Mouse (Mus musculus) ES-E14 (cell line): ENCODE data around the gene Hsd17b13. TPM values are rescaled to one million over a fixed set of nuclear protein-coding genes. Genes with fewer than 3 reads are reported as not detected.

Source experiments
- DNase-seq: peaks from one replicate; pipeline ENCODE4 v3.0.0-alpha.2; 2013; ENCODE audit warnings: low read depth, low spot score
- H3K27ac ChIP-seq: 2 replicates; pipeline ENCODE4 v1.5.1; 2012; ENCODE audit warnings: low read depth, mild to moderate bottlenecking, low read length, moderate library complexity, mixed read lengths; ENCODE audit not compliant: poor library complexity, insufficient read depth, severe bottlenecking
- H3K36me3 ChIP-seq: 2 replicates; pipeline ENCODE4 v1.6.1; 2012; ENCODE audit warnings: mild to moderate bottlenecking, low read length, moderate library complexity, mixed read lengths; ENCODE audit not compliant: control insufficient read depth, poor library complexity, insufficient read depth, severe bottlenecking
- H3K4me1 ChIP-seq, 2 experiments: fragments of 150-350 bp in 1 of 2; sonication (generic) in 1 of 2; 2 replicates each; pipeline ENCODE4 v1.6.1; 2012; ENCODE audit warnings: low read length in 2 of 2, mild to moderate bottlenecking in 1 of 2, mixed read lengths in 1 of 2; ENCODE audit not compliant: control insufficient read depth in 2 of 2, insufficient read depth in 2 of 2, poor library complexity in 1 of 2
- H3K4me3 ChIP-seq, 2 experiments: fragments of 150-350 bp in 1 of 2; sonication (generic) in 1 of 2; 2 replicates each; pipeline ENCODE4 v1.5.1; 2012; ENCODE audit warnings: low read length in 2 of 2, low read depth in 1 of 2, mild to moderate bottlenecking in 1 of 2, mixed read lengths in 1 of 2; ENCODE audit not compliant: insufficient read depth in 1 of 2, poor library complexity in 1 of 2, severe bottlenecking in 1 of 2
- H3K9ac ChIP-seq: 2 replicates; pipeline ENCODE4 v1.6.1; 2012; ENCODE audit warnings: low read depth, mild to moderate bottlenecking, low read length, mixed read lengths; ENCODE audit not compliant: poor library complexity, insufficient read depth, severe bottlenecking
- H3K9me3 ChIP-seq: fragments of 150-350 bp; sonication (generic); 2 replicates; pipeline ENCODE4 v1.6.1; 2012; ENCODE audit warnings: low read depth, mild to moderate bottlenecking, low read length; ENCODE audit not compliant: control insufficient read depth, insufficient read depth
- CHD2 ChIP-seq: IDR thresholded peaks from 2 replicates; pipeline ENCODE4 v1.6.1; 2014; ENCODE audit warnings: mild to moderate bottlenecking, low read depth, low read length, inconsistent platforms
- HCFC1 ChIP-seq: IDR thresholded peaks from 2 replicates; pipeline ENCODE4 v1.6.1; 2012; ENCODE audit warnings: low read length, inconsistent platforms, borderline replicate concordance; ENCODE audit not compliant: insufficient read depth
- MAFK ChIP-seq: IDR thresholded peaks from 2 replicates; pipeline ENCODE4 v1.6.1; 2014; ENCODE audit warnings: mild to moderate bottlenecking, low read depth, low read length, inconsistent platforms; ENCODE audit not compliant: insufficient read depth
- ZC3H11A ChIP-seq: IDR thresholded peaks from 2 replicates; pipeline ENCODE4 v1.6.1; 2012; ENCODE audit warnings: low read depth, mild to moderate bottlenecking, inconsistent platforms, low read length, borderline replicate concordance
- ZNF384 ChIP-seq: IDR thresholded peaks from 2 replicates; pipeline ENCODE4 v1.6.1; 2012; ENCODE audit warnings: low read depth, low read length, inconsistent platforms
- in situ Hi-C, 2 experiments: fragments of 600-800 bp; cut with MboI; formaldehyde crosslinking; loops; one replicate each; pipeline ENCODE4 v1.15.1; 2025; ENCODE audit warnings: low sequenced_read_pairs in 2 of 2, inconsistent platforms in 1 of 2; ENCODE audit not compliant: unreplicated experiment in 2 of 2
- total RNA-seq: library from RNA; depleted of rRNA; stranded (reverse); fragments of 300-350 nt; gene quantifications from 2 replicates; pipeline ENCODE4 v1.2.3, GENCODE M21; 2012

Gene Hsd17b13
- total RNA-seq, 1 experiment, result not detected

DNA sequence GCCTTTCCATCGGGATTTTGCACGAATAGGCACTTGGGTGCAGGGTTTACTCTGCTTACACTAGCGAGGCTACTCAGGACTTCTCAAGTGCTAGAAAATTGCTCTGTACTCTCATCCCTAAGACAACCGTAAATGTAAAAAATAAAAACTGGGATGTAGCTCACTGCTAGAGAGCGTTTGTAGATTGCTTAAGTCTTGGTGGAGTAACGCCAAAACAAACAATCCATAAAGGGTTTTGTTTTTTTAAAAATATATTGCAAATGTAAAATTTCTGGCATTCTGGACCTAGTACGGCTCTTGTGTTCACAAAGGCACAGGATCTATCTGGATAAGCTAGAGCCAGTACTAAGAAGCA is 49.0 kb downstream of the Hsd17b13 start:
- DNase-seq, result no peak
- Histone ChIP-seq H3K9ac (0 out of 2 replicates have a peak overlapping the region, but pooled peaks have one; percentile 42), H3K9me3 (no peaks in the 10 kb centered on the region; the same call in 1 of the 2 replicates), H3K36me3 (peaks cover 2% of the 10 kb centered on the region; the same call in 1 of the 2 replicates), H3K4me3 (no peak overlapping the region), H3K4me1 (peaks cover 5 to 8% of the 10 kb centered on the region in 2 experiments; a peak in 3 of 4 replicates), H3K27ac (no peak overlapping the region)
- TF ChIP-seq ZC3H11A, result no peak
- TF ChIP-seq ZNF384, result no peak
- TF ChIP-seq HCFC1, result no peak
- TF ChIP-seq CHD2, result no peak
- TF ChIP-seq MAFK, result no peak
- in situ Hi-C loops, result no loop called here

DNA sequence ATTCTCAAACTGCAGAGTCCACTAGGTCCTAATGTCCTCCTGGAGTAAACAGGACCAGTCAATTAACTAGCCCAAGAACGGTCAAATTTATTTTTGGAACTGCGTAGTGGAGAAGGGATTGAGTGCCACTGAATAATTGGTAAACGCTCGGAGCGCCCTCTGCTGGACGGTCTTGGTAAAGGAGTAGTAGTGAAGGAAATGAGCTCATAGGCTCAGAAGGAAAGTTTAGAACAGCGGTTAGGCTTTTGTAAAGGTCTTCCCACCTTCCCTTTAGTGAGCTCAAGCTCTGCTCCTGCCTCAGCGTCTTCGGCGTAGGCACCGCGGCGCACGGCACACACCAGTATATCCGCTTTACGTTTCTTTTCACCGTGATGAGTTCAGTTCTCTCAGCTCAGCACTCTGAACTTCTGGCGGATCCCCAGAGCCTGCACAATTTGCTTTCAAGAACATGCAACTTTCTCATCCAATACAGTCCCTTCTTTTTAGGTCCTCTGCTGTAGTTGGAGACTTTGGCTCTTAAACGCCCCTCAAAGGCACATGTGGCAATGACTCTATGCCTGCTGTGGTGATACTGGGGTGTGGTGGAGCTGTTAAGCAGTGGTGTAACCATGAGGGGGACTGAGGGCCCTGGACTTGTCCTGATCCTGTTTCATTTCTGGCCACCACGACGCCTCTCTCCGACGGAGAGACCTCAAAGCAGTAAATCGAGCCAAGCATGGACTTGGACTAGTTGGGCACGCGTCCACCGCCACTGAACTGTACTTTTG is 49.6 kb downstream of the Hsd17b13 start:
- peak; percentile 95 for DNase-seq
- peak overlapping the region; percentile 16 to 55; a peak in 3 of 4 replicates for H3K4me3 ChIP-seq
- H3K9ac ChIP-seq, result peak overlapping the region; percentile 42; the same call in 1 of the 2 replicates
- H3K4me1 ChIP-seq, result peaks cover 5 to 11% of the 10 kb centered on the region in 2 experiments; a peak in 3 of 4 replicates
- no peak for TF ChIP-seq MAFK
- TF ChIP-seq ZC3H11A, result peak; percentile 46
- H3K36me3 ChIP-seq, result no peaks in the 10 kb centered on the region
- H3K27ac ChIP-seq, result no peak overlapping the region
- H3K9me3 ChIP-seq, result no peaks in the 10 kb centered on the region; the same call in 1 of the 2 replicates
- in situ Hi-C loops, result no loop called here

DNA sequence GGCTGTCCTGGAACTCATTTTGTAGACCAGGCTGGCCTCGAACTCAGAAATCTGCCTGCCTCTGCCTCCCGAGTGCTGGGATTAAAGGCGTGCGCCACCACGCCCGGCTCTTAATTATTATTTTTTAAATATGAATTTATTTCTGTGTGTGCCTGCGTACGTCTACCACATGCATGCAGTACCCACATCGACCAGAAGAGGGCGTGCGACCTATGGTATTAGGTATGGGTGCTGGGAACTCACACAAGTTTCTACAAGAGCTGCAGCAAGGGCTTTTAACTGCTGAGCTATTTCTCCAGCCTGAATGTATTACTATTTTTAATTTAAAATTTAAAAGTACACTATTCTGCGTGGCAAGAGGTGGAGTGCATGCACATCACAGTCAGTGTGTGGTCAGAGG is 50.8 kb downstream of the Hsd17b13 start:
- Histone ChIP-seq H3K9me3 (no peaks in the 10 kb centered on the region; the same call in 1 of the 2 replicates), H3K4me3 (no peak overlapping the region), H3K36me3 (no peaks in the 10 kb centered on the region), H3K9ac (no peak overlapping the region), H3K27ac (no peak overlapping the region), H3K4me1 (peaks cover 1 to 11% of the 10 kb centered on the region in 2 experiments; a peak in 3 of 4 replicates)
- DNase-seq, result peak; percentile 57
- in situ Hi-C loops, result no loop called here
- no peak for TF ChIP-seq ZC3H11A
- no peak for TF ChIP-seq ZNF384
- no peak for TF ChIP-seq MAFK
- no peak for TF ChIP-seq CHD2
- no peak for TF ChIP-seq HCFC1

DNA sequence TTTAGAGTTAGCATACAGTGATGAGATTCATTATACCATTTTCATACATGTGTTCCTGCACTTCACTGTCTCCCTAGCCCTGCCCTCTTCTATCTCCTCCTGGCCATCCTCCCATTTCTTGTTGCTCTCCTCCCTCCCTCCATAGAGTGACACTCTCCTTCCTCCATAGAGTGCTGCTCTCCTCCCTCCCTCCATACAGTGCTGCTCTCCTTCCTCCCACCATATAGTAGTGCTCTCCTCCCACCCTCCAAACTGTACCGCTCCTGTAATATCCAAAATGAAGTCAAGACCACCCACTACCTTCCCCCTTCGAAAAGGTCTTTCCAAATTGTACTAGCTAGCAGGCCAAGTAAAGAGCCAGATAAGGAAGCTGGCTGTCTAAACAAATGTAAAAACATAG is 53.5 kb downstream of the Hsd17b13 start:
- Histone ChIP-seq H3K36me3 (no peaks in the 10 kb centered on the region), H3K27ac (no peak overlapping the region), H3K9me3 (no peaks in the 10 kb centered on the region), H3K4me1 (peaks cover 0 to 9% of the 10 kb centered on the region in 2 experiments; a peak in 3 of 4 replicates), H3K9ac (no peak overlapping the region), H3K4me3 (no peak overlapping the region)
- TF ChIP-seq CHD2, result no peak
- TF ChIP-seq HCFC1, result no peak
- no peak for TF ChIP-seq MAFK
- no peak for TF ChIP-seq ZC3H11A
- no peak for TF ChIP-seq ZNF384
- DNase-seq, result no peak
- in situ Hi-C loops, result no loop called here

DNA sequence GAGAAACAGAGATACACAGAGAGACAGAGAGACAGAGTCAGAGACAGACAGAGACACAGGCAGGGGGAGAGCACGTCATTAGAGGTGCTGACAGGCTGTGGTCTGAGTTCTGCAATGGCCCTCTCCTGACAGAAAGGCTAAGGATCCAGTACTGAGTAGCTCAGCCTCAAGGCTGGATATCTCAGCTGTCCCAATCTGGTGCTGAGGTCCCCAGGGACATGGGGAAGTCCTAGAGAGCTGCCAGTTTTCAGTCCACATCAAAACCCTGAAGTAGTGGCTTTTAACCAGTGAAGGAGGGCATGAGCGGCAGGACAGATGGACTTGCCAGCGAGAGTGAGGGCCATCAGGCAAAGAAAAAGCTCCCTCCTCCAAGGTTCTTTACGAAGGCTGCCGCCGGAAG is 54.1 kb downstream of the Hsd17b13 start:
- Histone ChIP-seq H3K27ac (no peak overlapping the region), H3K4me3 (no peak overlapping the region), H3K9me3 (no peaks in the 10 kb centered on the region), H3K9ac (no peak overlapping the region), H3K4me1 (peaks cover 0 to 7% of the 10 kb centered on the region in 2 experiments; a peak in 3 of 4 replicates), H3K36me3 (no peaks in the 10 kb centered on the region)
- TF ChIP-seq HCFC1, result no peak
- TF ChIP-seq ZNF384, result no peak
- no peak for TF ChIP-seq CHD2
- no peak for TF ChIP-seq MAFK
- TF ChIP-seq ZC3H11A, result no peak
- DNase-seq, result no peak
- in situ Hi-C loops, result no loop called here
